Mouse (Mus musculus) T-cell, adult 2 months (primary cell): Measurements from ENCODE around the gene Moap1.

Experiments
- DNase-seq: peaks from one replicate; pipeline ENCODE4 v3.0.0; 2022; ENCODE audit warnings: low spot score

Gene Moap1

DNA sequence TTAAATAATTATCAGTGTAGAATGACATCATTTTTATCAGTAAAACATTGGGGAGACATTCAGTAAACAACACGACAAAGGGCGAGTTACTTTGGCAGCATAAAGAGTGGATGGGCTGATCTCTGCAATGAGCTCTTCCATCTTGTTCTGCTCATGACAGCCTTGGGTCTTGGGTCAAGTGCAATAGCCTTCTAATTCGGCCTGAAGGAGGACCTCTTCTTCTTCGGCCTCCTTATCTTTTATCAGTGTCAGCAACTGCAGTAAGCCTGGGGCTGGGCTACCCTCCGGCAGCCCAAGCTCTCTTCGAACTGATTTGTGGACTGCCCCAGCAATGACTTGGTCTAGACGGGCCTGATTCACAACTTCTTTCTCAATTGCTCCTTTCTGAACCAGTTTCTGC, 1.4 kb downstream of the Moap1 start:
- no peak for DNase-seq

DNA sequence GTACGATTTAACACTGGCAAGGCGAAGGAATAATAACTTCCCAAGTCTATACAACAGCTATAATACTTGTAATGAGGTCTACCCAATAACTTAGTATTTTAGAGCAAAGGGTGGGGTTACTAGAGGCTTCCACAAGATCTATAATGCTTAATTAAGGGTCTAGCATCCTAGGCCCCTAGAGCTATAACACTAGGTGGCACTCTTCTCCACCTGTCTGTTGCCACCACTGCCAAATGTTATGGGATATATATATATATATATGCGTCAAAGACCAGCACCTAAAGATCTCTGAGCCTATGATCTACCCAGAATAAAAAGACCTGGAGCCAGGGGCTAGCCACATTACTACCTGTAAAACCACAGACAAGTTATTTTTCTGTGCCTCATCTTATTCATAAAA, 3.2 kb downstream of the Moap1 start:
- peak; percentile 50 for DNase-seq

DNA sequence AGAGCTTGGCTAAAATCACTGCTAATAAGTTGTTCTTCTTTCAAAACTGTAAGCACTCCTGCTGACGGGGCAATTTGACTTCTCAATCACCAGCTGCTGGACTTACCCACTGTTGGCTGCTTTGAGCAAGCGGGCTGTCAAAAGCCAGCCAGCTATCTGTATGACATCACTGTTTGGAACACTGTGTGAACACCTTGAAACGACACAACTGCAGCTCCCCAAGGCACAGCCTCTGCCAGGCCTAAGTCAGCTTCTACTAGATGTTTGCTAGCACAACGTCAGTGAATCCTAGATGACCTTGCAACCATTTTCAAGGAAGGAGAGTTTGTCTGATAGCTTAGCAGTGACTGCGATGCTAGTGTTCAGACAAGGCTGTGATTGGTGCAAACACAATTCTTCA, 4.4 kb downstream of the Moap1 start:
- no peak for DNase-seq

DNA sequence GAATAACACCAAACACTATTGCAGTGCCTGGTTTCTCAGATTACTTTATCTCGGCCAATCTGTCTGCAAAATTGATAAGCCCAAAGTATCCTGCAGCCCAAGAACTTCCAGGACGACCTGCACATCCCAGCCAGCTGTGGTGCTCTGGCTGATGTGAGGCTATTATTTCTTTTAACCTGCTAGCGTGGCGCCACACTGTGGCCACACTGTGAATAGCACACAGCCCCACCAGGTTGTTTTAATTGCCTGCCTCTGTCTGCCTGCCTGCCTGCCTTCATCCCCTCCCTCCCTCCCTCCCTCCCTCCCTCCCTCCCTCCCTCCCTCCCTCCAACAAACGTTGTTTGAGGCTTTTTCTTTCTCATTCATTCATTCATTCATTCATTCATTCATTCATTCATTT, 10.1 kb downstream of the Moap1 start:
- peak; percentile 66 for DNase-seq

DNA sequence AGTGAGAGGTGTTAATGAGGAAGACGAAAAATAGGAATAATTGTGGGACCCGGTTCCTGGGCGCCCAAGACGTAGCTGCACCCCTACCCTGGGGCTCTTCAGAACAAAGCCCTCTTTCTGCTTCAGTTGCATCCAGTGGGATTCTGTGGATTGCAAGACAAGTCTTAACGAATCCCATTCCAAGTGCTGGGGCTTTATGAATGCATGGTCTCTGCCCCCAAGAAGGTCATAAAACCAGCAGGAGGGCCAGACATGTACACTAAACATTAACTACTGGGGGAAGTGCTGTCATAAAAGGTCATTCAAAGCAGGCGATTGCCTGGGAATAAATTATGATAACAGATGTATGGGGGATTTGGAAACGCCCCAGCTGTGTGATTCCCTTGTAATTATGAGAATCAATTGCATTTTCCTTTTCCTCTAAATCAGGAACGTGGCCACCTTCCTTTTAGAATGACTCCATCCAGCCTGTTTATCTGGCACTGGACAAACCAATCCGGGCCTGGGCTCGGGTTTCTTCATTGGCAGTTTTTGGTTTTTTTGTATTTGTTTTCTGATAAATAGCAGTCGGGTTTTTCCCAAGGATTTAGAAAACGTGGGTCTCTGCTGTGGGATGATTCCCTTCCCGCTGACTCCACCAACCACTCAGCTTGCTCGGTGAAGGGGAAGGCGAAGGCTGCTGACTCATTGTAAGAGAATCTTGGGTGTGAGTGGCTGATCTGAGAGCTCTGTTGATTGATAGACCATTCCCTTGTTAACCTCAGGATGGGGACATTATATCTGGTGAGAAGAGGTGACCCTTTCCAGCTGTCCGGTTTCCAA, 12.5 kb downstream of the Moap1 start:
- DNase-seq = no peak

DNA sequence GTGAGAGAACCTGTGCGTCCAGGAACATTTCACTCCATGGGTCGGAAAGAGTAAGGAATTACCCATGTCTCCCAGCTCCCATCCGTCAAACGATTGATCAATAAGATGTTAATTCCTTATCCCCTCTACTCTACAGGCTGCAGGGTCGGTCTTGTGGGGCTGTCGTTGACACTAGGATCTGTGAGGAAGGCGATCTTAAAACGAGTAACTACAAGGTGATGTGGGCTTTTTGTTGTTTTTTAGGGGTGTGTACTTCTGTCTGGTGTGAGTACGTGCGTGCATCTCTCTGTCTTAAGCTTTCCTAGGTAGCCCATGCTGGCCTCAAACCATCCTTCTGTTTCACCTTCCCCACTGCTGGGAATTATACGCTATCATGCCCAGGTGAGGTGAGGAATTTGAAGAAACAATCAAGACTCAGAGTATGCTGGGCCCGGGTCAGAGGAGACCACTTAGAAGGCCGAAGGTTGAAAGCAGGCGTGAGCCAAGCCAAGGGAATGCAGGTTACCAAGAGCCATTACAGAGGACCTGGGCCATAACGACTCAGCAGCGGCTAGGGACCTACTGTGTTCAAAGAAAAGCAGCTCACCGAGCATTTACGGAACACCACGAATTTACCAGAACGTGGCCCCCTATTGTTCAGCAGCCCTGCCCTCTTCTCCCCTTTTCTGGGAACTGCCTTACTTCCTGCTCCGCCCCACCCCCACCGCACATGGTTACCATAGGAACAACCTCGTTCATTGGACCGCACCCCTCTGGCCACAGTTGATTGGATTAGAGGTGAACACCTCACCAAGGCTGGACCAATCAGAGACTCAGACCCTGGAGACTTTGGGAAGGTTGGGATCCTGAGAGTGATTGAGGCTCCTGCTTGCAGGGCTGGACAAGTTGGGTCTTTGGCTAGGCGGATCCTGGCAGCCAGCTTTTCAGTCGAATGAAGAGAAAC, 13.3 kb downstream of the Moap1 start:
- no peak for DNase-seq

DNA sequence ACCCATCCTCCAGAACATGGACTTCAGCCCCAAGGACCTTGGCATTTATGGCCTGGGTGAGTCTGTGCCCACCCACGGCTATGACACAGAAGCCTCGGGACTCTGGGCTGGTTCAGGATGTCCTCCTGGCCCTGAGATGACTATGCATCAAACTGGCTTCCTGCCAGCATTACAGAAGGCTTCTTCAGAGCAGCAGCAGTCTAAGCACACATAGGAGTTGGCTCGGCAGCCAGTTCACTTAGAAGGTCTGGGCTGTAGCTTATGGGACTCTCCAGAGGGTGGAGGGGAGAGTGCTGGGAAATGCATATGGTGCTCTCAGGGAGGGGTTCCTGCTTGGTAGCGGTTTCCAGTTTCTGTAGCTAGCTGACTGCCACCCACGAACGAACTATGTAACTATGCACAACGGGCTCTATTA, 17.7 kb downstream of the Moap1 start:
- DNase-seq = no peak

DNA sequence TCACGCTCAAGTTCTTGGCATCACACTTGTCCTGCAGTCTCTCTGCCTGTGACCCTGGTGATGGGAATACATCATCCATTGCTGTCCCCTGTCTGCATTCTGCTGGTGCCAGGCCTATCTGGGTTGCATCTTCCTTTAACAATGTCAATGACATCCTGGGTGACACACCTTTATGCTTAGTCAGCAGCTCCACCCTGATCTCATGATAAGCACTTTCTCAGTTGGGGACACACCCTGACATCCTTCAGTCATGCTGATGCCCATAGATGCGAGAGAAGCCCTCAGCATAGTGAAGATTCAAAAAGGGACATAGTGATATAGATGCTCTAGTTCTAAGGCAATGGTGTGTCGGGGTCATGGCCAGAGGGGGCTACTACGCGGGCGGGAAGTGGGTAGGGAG, 18.3 kb downstream of the Moap1 start:
- DNase-seq = no peak

DNA sequence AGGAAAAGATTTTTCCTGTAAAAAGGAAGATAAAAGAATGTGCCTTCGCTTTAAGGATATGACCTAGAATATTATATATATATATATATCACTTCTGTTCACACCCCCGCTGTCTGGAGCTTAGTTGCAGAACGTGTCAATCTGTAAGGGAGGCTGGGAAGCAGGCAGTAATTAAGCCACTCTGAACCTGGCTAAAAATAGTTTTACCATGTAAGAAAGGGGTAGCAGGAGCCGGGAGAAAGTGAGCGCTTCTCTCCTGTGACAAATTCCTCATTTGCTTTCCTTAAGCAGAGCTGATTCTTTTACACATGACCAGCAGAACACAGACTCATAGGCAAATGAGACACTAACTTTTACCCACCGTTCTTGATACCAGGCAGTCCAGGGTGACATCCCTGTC, 19.6 kb downstream of the Moap1 start:
- no peak for DNase-seq

DNA sequence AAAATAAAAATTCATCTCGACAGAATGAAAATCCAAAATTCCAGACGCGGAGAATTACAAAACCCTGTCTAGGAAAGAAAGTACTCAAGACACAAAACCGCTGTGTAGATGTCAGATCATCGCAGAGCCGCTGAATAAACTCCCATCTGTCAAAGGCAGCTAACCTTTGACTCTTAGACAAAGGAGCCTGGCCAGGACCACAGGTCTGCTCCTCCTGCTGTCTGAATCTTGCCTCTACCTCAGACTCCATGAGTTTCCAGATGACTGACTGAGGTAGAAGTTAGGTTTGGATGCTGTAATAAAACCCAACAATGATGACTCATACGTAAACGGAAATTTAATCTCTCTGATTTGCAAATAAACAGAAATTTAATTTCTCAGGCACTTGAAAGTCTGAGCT, 20.5 kb downstream of the Moap1 start:
- no peak for DNase-seq

DNA sequence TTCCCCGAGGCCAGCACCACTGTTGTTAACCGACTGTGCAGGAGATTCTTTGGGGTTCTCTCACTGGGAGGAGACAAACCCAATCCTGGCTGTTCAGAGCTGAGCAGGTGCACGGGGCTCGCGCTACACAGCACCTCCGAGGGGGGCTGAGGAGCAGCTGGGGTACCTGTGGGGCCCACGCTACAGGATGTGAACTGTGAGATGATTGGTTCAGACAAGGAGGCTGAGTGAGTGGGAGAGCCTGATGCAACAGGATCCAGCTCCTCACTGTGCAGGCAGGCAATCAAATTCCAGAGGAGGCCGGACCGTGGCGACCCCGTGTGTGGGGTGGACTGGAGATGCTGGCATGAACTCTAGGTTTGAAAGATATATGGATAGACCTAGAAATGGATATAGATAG, 21.0 kb downstream of the Moap1 start:
- DNase-seq = no peak

DNA sequence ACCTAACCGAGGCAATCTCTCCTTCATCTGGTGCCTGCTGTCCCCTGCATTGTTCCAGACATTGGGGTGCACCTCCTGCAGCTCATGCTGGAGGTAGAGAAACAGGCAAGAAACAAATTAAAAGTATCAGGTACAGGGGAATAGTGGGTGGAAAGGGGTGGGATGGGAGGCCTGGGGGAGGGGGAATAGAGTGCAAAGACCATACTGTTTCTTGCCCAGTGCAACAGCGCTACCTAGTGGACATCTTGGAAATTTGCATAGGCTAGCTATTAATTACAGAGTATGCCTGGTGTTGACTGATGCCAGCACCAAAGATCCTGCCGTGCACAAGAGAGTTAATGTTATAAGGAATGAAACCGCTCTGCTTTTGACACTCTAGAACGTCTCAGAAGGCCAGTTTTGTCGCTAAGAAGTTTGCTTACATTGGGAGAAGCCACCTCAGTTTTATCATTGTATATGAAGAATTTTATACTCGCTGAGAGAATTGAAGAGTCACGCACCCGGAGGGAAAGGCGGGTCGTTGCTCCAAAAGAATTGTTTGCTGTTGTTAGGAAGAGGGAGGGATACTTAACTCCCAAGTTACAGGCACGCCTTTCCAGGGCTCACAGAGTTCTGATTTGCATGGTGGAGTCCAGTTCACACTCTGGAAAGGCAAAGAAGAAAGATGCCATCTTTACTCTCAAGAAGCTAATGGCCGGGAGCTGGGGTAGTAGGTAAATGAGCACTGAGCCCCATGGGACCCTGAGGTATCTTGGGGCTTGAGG, 23.7 kb downstream of the Moap1 start:
- DNase-seq = peak; percentile 53

DNA sequence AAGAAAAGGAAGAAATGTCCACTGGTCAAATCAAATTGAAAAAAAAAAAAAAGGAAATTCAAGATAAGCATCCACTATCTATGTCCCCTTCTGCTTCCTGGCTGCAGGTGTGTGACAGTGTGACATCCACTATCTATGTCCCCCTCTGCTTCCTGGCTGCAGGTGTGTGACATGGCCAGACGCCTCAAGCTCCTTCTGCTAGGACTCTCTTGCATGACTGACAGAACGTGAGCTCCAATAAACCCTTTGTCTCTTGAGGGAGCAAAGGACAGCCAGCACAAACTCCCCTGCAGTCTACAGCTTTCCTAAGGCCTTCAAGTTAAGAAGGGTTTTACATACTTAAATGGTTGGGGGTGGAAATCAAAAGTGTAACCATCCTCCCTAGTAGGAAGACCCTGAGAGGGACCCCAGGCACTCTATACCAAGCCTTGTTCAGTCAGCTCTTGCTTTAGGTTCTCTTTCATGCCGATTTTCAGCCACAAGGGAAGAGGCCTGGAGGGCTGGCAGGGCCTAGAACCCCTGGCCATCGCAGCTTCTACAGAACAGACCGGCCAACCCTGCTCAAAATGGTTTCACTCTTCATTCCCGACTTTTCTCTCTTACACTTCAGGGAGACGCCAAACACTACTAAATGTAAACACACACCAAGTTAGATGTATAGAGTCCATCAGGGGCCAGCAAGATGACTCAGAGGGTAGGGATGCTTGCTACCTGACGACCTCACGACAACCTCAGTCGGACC, 28.6 kb downstream of the Moap1 start:
- no peak for DNase-seq

DNA sequence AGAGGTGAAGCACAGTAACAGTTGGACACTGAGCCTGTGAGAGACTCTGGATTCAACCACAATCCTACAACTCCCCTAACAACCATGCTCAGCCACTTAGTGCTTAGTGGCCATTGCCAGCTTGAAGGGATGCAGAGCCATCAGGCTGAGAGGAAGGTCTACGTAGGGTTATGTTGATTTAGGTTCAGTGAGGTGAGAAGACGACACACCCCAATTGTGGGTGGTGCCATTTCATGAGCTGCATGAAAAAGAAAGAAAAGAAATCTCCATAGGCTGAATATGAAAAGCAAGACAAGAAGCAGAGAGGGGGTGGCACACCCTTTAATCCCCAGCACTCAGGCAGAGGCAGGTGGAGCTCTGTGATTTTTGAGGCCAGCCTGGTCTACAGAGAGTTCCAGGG, 29.3 kb downstream of the Moap1 start:
- DNase-seq = no peak

DNA sequence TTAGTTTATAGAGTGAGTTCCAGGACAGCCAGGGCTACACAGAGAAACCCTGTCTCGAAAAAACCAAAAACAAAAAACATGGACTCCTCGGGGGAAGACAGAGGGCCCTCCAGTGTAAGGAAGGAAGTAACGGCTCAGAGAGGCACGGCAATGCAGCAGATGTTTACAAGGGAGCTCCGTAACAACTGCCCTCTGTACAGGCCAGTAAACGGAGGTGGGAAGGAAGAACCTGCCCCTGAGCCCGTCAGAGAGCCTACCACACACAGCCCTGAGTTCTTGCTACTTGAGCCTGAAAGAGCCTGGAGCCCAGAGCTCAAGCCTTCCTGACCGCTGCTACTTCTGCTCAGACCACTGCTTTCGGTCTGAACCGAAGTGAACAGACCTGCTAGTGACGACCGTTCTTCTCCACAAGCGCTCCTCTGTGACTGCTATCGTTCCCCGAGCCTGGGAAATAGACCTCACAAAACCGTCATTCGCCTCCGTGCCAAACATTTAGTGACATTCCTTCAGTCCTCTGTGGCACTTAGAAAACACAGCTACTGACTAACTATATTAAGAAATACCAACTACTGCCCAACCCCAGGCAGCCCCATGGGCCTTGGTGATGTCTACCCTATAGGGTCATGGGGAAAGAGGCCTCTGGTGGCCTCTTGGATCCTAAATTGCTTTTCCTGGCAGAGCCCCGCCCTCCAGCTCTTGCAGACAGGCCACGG, 30.2 kb downstream of the Moap1 start:
- DNase-seq = no peak

DNA sequence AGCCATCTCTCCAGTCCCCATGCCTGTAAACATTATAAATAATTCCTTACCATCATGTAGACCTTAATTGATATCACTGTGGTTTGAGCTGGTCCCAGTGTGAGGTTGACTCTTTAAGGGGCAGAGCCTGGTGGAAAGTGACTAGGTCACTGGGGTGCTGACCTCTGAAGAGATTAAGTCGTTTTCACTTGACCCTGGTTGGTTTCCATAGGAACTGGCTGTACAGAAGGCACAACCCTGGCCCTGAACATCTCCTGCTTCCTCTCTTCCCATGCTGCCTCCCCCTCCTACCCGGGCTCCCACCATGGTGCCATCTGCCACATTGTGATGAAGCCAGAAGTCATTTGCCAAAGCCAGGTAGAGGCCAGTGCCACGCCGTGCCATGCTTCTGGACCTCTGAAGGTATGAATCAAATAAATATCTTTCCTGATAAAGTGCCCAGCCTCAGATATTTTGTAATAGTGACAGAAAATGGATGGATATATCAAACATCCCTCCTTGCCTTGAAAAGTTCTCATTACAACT, 32.5 kb downstream of the Moap1 start:
- no peak for DNase-seq

DNA sequence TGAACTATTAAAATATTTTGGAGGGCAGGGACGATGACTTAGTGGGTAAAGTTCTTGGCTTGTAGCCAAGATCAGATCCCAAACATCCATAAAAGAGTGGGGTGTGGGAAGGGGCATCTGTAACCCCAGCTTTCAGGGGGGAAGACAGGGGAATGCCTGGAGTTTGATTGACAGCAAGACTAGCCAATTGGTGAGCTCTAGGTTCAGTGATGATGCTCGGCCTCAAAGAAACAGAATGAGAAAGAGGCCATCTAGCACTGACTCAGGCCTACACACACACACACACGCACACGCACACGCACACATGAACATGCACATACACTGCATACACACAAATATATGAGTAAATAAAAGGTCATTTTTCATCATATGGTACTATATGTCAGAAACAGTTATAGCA, 33.6 kb downstream of the Moap1 start:
- no peak for DNase-seq

DNA sequence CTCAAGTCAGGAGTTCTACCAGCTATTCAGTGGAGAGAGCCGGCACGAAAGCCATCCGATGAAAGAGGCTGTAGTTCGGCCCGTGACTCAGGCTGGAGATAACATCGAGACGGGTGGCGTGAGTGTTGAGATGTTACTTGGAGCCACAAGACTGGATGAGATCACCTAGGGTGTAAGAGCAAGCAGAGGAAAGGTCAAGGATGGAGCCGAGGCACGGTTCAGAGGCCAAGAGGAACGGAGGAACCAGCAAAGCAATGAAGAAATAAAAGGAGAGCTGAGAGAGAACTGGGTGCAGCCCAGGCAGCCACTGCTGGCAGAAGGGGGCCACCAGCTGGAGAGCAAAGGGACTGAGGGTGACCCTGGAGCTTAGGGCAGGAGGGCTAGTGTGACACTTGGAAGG, 35.2 kb downstream of the Moap1 start:
- no peak for DNase-seq

DNA sequence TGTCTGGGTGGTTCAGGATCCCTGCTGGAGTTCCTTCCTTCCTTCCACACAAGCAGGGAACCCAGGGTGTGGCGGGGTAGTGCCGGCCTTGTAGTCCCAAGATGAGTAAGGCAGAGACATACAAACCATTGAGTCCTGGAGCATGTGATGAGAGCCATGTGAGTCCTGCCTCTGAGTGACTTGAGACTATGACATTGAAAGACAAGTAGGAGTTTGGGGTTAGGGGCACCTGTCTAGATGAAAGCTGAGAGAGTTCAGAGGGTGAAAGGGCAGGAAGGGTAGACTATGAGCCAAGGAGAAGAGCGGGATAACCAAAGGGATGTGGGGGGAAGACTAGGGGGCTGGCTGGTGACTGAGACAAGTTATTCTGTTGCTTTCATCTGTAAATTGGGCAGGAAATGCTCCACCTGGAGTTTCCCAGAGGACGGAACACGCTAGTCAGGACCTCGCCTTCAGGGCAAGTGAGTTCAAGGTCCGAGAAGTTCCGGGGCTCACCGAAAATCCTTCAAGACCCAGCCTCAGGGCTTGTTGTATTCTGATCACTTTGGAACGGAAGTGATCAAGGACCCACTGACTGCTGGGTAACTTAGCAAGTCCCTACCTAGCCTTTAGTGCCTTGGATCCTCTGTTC, 36.5 kb downstream of the Moap1 start:
- DNase-seq = no peak

DNA sequence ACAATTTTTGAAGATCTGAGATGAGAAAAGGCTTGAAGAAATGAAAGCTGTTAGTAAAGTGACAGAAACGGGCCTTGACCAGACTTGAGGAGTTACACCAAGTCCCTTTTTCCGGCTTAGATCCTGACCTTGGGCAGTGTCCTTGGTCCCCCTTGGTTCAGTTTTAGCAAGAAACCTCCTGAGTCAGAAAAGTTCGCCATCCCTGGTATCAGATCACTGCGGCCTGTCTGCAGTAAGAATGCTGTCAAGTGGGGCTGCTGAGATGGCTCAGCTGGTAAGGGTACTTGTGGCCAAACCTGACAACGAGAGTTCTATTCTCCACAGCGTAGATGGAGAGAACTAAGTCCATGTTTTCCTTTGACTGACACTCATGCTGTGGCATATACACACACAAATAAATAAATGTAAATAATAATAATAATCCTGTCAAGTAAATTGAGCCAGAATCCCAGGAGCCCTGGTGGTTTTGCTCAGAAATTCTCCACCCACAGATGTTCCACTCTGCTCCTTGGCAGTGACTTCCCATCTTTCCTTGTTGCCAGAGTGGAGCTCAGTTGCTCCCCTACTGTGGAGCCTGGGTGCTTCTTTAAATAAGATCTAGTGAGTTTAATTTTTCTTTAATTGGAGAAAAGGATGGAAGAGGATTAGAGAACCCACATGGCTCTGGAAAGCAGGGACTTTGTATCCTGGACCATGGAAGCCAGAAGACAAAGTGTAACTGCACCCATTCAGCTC, 37.4 kb downstream of the Moap1 start:
- DNase-seq = no peak
